ENCODE assay signal across 15 mouse cellular contexts in the genomic region with DNA sequence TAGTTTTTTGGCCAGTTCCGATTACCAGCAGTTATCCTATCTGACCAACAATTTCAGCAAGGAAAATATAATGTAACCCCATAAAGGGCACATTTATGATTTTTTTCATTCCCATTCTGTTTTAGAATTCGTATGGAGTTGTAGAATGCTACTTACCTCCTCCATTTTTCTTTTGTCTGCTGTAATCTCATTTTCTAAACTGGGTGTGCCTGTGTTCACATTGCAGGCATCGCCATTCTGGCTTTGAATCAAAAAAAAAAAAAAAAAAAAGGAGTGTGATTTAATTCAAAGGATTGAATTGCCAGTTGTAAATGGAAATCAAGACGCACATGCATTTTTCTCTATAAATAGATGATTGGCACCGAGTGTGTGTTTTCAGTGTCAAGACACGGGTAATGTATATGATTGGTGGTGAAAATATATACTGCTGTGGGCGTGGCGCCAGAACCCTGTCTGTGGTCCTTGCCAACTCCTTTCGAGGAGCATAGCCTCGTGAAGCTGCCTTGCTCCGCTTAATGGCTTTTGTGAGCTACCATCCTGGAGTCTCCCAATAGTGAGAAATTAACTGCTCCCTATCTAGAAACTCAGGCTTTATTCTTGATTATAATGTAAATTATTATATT.
A peak's percentile ranks its signal among the peaks of the same experiment; 100 is the strongest.
DNase-seq lines count a peak whose midpoint lies in the region; ATAC-seq and TF ChIP-seq lines count a peak whose summit lies in the region.
"Had no signal": no experiment of that assay in that cellular context is flagged by ENCODE, and none has a peak within 500 bp of the region (broad histone marks: within the 10 kb centered on the region; RNA-seq: fewer than 3 reads in every experiment).

No protein-coding gene starts in this region.

- no peaks in the 10 kb centered on the region for H3K9me3 ChIP-seq in forebrain, embryonic 14.5 days (replicated peaks; ENCODE audit: control insufficient read depth, low read length)
- no peaks in the 10 kb centered on the region for H3K9me3 ChIP-seq in forebrain, embryonic 11.5 days (ENCODE audit: control insufficient read depth, low read length)
- no peaks in the 10 kb centered on the region for H3K9me3 ChIP-seq in lung, embryonic 14.5 days (ENCODE audit: low read depth, low read length)
- H3K9me3 ChIP-seq: heart, embryonic 13.5 days; limb, embryonic 15.5 days; stomach, embryonic 15.5 days had no signal

- H3K4me1 ChIP-seq in forebrain, embryonic 14.5 days (ENCODE audit: control insufficient read depth, insufficient read depth, low read length) = peaks cover 4% of the 10 kb centered on the region
- H3K4me1 ChIP-seq in forebrain, embryonic 11.5 days (replicated peaks; ENCODE audit: control insufficient read depth, insufficient read depth, low read length) = no peaks in the 10 kb centered on the region
- no peaks in the 10 kb centered on the region for H3K4me1 ChIP-seq in lung, embryonic 14.5 days (ENCODE audit: insufficient read depth)
- H3K4me1 ChIP-seq: limb, embryonic 15.5 days; stomach, embryonic 15.5 days had no signal

- no peak overlapping the region for H3K9ac ChIP-seq in forebrain, embryonic 14.5 days (ENCODE audit: low read length)
- no peak overlapping the region for H3K9ac ChIP-seq in forebrain, embryonic 11.5 days (ENCODE audit: low read length)
- no peak overlapping the region for H3K9ac ChIP-seq in lung, embryonic 14.5 days
- H3K9ac ChIP-seq: heart, embryonic 13.5 days; limb, embryonic 15.5 days; stomach, embryonic 15.5 days had no signal

- peak; percentile 86 for DNase-seq in forebrain, embryonic 14.5 days (ENCODE audit: low spot score)
- no peak for DNase-seq in forebrain, embryonic 11.5 days (ENCODE audit: low spot score)
- DNase-seq in lung, embryonic 14.5 days = peak; percentile 73
- DNase-seq in lung, postnatal 14 days = no peak
- DNase-seq in NIH3T3 (ENCODE audit: low read depth) = peak; percentile 9
- peak; percentile 80 to 86 for DNase-seq in cerebellum, postnatal 10 days
- DNase-seq in adrenal gland, postnatal 14 days = no peak
- no peak for DNase-seq in adrenal gland, adult (ENCODE audit: inconsistent age in 2 of 2, low spot score in 1 of 2)
- DNase-seq: layer of hippocampus, postnatal 36 days; thymus, postnatal 4 days had no signal

- H3K27ac ChIP-seq in forebrain, embryonic 14.5 days (ENCODE audit: low read depth, low read length) = peak overlapping the region; percentile 33; the same call in 1 of the 2 replicates
- no peak overlapping the region for H3K27ac ChIP-seq in forebrain, embryonic 11.5 days (ENCODE audit: low read depth, low read length)
- no peak overlapping the region for H3K27ac ChIP-seq in lung, embryonic 14.5 days (ENCODE audit: low read depth)
- H3K27ac ChIP-seq: heart, embryonic 13.5 days; limb, embryonic 15.5 days; stomach, embryonic 15.5 days had no signal

- no peaks in the 10 kb centered on the region for H3K27me3 ChIP-seq in forebrain, embryonic 14.5 days (replicated peaks; ENCODE audit: control insufficient read depth, insufficient read depth, low read length)
- no peaks in the 10 kb centered on the region for H3K27me3 ChIP-seq in forebrain, embryonic 11.5 days (ENCODE audit: control insufficient read depth, insufficient read depth, low read length)
- H3K27me3 ChIP-seq in lung, embryonic 14.5 days (ENCODE audit: insufficient read depth, low read length) = no peaks in the 10 kb centered on the region
- H3K27me3 ChIP-seq: heart, embryonic 13.5 days; limb, embryonic 15.5 days; stomach, embryonic 15.5 days had no signal

- 44% methylated on average over 11 of the region's 11 CpGs for WGBS in forebrain, embryonic 14.5 days
- 90% methylated on average over 11 of the region's 11 CpGs for WGBS in forebrain, embryonic 11.5 days
- 61% methylated on average over 11 of the region's 11 CpGs for WGBS in lung, embryonic 14.5 days

- no peak overlapping the region for H3K4me2 ChIP-seq in forebrain, embryonic 14.5 days (ENCODE audit: low read length)
- no peak overlapping the region for H3K4me2 ChIP-seq in forebrain, embryonic 11.5 days (ENCODE audit: low read depth, low read length, severe bottlenecking)
- no peak overlapping the region for H3K4me2 ChIP-seq in lung, embryonic 14.5 days
- H3K4me2 ChIP-seq: heart, embryonic 13.5 days; limb, embryonic 15.5 days; stomach, embryonic 15.5 days had no signal

- no peak overlapping the region for H3K4me3 ChIP-seq in forebrain, embryonic 14.5 days (ENCODE audit: low read depth, low read length)
- H3K4me3 ChIP-seq in forebrain, embryonic 11.5 days (ENCODE audit: low read depth, low read length) = no peak overlapping the region
- no peak overlapping the region for H3K4me3 ChIP-seq in lung, embryonic 14.5 days (ENCODE audit: low read depth, low read length)
- H3K4me3 ChIP-seq: heart, embryonic 13.5 days; limb, embryonic 15.5 days; stomach, embryonic 15.5 days had no signal

- no peak for TF ChIP-seq CTCF in lung, embryonic 14.5 days (IDR thresholded peaks at IDR 0.05; ENCODE audit: low read depth)

- no peaks in the 10 kb centered on the region for H3K36me3 ChIP-seq in forebrain, embryonic 14.5 days (ENCODE audit: control insufficient read depth, insufficient read depth, low read length)
- no peaks in the 10 kb centered on the region for H3K36me3 ChIP-seq in forebrain, embryonic 11.5 days (ENCODE audit: control insufficient read depth, insufficient read depth, low read length)
- no peaks in the 10 kb centered on the region for H3K36me3 ChIP-seq in lung, embryonic 14.5 days (ENCODE audit: insufficient read depth)
- H3K36me3 ChIP-seq: heart, embryonic 13.5 days; limb, embryonic 15.5 days; stomach, embryonic 15.5 days had no signal

- peak; percentile 86 for ATAC-seq in forebrain, embryonic 14.5 days
- ATAC-seq in forebrain, embryonic 11.5 days (replicated peaks; ENCODE audit: low FRiP score) = no peak
- ATAC-seq in lung, embryonic 14.5 days (ENCODE audit: insufficient read depth) = peak; percentile 74
- ATAC-seq: activated CD4-positive, CD25-positive, alpha-beta regulatory T cell, adult 4 months; inflammation-experienced regulatory T-cells, adult 6 months had no signal

Comparison
In these comparisons a context has a peak if more than half of its experiments do, and no peak if none do; other contexts are left out.
1. DNase-seq: peak in forebrain, embryonic 14.5 days (single experiment), lung, embryonic 14.5 days (single experiment), NIH3T3 (single experiment) and cerebellum, postnatal 10 days (2 of 2); none in forebrain, embryonic 11.5 days (single experiment), lung, postnatal 14 days (single experiment), adrenal gland, postnatal 14 days (single experiment) and adrenal gland, adult (0 of 2).